Mouse (Mus musculus): Measurements from ENCODE around the gene Nt5c3.
"Not testable (repeated sequence)": the region's sequence is repeated elsewhere in the genome, so short reads cannot be mapped to it uniquely, and the experiment has no call there.

The Nt5c3 gene

GRCm38 (mm10) chr6:56904330-56904729 lies 19.4 kb downstream of the Nt5c3 start:
- DNase-seq, result no peak

- DNase-seq, result no peak
Observed at GRCm38 (mm10) chr6:56903831-56904230, 19.9 kb downstream of the Nt5c3 start.

DNA sequence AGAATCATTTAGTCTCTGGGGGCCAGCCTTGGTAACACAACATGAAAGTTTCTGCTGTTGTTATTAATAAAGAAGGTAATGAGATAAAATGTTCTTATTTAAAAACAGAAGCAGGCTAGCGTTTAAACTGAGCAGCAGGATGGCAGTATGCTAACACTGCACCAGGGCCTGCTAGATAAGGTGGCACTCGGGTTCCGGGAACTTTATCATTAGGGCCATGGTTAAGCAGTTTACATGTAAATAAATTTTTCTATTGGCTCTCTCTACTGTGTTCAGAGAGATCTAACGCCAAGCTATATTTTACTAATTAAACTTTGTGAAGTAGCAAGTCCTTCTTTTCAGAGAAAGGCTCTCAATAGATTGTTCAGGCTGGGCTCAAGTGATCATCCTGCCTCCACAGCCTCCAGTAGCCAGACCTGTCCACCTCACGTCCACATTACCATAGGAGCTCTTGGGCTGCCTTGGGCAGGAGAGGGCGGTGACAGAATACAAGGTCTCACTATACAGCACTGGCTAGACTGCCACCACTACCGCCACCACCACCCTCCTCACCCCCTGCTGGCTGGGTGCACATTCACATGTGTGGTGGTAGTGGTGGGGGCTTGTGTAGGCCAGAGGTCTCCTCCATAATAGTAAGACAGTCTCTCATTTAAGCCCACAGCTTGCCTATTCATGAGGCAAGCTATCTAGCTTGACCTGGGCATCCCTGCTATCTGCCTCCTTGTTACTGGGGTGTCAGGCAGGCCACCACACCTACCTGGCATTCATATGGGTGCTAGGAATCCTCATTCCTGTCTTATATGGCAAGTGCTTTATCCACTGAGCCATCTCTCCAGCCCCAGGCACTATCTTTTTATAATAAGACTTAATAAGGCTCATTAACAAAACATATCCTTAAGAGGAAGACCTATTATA lies 20.9 kb downstream of the Nt5c3 start:
- DNase-seq, result no peak

- peak; percentile 84 to 90 for DNase-seq
Observed at GRCm38 (mm10) chr6:56901824-56902386, 21.8 kb downstream of the Nt5c3 start.

DNA sequence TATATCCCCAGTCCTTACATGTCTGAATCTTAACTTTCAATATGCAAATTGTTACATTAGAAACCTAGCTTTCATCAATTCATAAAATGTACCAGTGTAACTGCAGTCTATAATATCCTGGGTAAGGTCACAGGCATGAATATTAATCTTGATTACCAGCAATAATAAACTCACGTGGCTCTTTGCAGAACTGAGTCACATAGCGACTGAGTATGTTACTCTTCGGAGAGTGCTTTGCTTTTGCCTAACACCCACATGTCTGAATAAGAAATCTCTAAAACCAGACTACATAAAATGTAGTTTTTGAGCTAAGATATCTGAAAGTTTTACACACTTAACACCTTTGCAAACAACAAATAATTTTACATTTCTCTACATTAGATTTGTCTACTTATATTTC lies 22.4 kb downstream of the Nt5c3 start:
- no peak for DNase-seq

DNA sequence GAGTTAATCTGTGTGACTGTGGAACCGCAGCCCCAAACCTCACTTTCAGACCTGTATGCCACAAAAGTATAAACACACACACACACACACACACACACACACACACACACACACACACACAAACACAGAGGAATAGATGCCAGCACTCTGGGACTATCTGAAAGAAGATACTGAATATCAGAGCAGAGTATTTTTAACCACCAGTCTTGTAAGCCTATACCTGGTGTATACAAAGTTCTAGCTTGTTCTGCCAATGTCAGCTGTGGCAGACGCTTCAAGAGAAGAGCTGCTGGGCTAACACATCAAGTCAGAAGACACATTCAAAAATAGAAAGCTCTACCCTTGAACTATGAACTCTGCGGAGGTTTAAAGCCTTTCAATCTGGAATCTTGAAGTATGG lies 24.1 kb downstream of the Nt5c3 start:
- no peak for DNase-seq

DNA sequence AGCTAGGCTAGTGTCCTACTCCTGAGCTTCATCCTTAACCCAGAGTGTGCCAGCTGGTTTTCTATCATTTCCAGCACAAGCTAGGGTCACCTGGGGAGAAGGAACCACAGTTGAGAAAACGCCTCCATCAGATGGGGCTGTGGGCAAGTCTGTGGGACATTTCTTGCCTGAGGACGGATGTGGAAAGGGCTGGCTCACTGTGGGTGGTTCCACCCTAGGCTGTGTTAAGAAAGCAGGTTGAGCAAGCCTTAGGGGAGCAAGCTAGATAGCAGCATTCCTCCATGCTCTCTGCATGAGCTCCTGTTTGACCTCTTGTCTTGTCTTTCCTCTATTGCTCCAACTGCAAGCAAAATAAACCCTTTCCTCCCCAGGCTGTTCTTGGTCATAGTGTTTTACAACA lies 33.0 kb downstream of the Nt5c3 start:
- DNase-seq, result no peak

GRCm38 (mm10) chr6:56888561-56888960 lies 35.2 kb downstream of the Nt5c3 start:
- DNase-seq, result no peak

DNA sequence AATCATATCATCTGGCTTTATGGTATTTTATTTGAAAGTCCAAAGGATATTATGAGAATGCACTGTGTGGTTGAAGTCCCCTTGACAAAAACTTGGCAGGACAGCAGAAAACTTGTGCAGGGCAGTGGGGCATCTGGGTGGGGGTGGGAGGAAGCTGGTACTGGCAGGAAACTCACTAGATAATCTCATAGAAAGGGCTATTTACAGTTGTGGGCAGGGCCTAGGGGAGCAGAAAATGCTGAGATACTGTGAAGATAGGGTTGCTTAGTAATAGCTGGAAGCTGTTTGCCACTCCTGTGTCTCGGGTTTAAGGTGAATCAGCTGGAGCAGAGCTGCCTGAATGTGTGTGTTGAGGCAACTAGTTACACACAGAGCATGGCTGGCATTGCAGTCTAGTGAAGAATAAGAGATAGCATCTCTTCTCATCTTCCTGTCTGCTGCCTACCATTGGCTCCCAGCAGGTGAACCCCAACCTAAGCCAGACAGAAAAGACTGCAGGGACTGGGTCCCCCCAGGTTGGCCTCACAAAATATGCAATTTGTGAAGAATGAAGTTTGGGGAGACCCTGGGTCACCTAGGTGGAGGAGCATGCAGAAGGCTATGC lies 44.3 kb downstream of the Nt5c3 start:
- no peak for DNase-seq

DNA sequence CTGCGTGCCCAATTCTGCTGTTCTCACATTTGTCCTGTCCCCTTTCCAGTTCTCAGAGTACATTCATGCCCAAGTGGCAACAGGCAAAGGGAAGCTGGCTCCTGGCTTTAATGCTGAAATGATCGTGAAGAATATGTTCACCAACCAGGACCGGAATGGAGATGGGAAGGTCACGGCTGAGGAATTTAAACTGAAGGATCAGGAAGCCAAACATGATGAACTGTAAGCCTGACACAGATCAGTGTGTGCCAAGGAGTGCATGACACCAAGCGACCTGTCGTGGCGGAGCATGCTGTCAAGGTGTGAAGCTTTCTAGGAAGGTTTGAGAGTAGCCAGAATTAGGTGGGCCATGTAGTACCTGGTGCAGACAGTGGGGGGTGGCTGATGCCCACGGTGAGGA lies 45.7 kb downstream of the Nt5c3 start:
- no peak for DNase-seq

DNA sequence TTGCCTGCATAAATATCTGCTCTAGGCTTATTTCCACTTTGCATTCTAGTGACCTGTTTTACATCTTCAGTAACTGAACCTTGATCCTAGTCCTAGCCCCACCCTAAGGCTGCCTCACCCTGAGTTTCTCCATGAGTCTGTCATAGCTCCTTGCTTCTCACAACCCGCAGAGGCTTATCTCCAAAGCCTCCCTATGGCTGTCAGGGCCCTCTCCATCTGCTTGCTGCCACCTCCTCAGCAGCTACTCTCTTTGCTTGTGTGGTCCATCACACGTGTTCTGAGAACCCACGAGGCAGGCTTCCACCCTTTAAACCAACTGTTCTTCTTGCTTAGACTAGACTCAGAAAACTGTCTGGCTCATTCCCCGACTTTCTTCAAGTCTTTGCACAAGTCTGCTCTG lies 46.9 kb downstream of the Nt5c3 start:
- no peak for DNase-seq

- DNase-seq, result no peak
Observed at GRCm38 (mm10) chr6:56870027-56870426, 53.7 kb downstream of the Nt5c3 start.

DNA sequence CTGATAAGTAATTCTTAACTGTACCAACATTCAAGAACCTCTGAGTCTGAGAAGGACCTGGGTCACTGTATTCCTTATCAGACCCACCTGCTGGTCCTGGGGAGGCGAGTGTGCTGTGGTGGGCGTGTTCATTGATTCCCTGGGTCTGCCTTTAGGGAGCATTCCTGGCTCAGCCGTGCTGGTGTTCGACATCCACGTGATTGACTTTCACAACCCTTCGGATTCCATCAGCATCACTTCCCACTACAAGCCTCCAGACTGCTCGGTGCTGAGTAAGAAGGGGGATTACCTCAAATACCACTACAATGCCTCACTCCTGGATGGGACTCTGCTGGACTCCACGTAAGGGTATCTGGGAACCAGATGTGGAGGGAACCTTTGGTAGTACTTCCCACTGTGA lies 55.2 kb downstream of the Nt5c3 start:
- no peak for DNase-seq

DNA sequence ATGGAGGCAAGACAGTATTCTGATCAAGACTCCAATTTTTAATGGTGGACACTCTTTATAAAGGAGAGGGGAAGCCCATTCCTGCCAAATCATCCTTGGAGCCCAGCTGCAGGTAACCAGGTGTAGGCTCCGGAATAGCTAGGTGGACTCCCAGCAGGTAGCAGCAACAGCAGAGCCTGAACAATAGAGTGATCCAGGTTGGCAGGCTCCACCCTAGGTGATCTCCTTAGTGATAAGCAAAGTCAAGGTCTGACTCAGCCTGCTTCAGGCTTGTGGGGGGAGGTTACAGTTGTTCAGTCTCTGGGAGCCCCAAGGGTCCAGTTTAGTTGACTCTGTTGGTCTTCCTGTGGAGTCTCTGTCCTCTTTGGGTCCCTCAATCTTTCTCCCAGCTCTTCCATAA lies 56.8 kb downstream of the Nt5c3 start:
- not testable (repeated sequence) for DNase-seq

DNA sequence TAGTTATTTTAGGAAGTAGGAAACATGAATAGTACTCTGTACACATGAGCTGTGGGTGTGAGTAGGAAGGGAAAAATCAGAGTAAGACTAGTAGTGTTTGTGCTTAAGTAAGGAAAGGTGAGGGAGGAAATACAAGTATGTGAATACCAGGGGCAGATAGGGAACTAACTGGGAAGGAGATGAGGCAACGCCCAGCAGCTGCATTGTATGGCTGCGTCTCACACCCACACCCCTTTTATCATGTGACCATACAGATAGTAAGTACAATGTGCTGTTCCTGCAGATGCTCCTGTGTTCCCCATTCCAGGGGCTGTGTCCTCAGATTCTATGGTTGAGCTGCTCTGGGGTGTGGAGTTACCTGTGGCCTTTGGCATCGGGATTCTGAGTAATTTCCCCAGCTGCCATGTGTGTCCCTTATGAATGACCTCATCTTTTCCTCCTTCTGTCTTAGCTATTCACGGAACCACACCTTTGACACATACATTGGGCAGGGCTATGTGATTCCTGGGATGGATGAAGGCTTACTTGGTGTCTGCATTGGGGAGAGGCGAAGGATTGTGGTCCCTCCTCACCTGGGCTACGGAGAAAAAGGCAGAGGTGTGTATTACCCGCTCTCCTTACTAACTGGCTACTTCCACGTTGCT lies 63.4 kb downstream of the Nt5c3 start:
- no peak for DNase-seq

DNA sequence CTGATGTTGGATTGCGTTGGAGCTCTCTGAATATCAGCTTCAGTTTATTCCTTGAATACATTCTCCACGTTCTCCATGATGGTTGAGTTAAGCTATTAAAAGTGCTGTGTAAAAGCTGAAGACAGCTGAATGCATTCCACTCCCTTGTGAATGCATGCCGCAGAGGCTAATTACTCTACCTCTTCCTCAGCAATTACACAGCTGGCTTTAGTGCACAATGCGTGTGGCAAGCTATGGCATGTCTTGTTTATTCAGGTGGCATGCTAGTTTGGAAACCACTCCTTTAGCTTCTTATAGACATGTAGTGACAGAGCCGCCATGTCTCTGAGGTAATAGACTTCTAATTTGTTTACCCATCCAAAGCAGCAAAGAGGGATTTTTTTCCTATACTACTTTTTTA lies 67.0 kb downstream of the Nt5c3 start:
- no peak for DNase-seq

DNA sequence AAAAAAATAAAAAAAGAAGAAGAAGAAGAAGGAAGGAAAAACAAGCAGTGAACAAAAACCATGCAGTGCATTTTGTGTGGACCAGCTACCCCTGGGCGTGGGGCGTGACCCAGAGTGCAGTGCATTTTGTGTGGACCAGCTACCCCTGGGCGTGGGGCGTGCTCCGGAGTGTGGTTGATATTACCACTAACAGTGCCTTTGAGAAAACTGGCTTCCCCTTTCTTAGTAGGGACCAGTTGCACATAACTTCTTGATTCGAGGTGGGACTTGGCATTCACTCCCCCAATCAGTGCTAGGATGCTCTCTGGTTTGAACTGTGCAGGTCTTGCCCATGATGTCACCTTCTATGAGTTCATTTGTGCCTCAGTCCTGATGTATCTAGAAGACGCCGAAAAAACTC lies 68.9 kb downstream of the Nt5c3 start:
- no peak for DNase-seq

DNA sequence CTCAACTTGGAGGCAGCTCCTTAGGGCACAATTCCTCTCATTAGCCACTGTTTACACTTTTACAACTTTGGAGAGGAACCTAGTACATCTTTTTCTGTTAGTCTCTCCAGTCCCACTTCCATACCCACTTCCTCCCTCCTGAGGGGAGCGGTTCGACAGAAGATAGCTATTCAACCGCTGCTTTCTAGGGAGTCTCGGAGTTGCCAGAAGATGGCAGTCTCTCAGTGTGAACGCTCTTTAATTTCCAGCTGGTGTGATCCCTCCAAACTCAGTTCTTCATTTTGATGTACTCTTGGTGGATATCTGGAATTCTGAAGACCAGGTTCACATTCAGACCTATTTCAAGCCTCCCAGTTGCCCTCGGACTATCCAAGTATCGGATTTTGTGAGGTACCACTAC lies 73.4 kb downstream of the Nt5c3 start:
- no peak for DNase-seq

GRCm38 (mm10) chr6:56848974-56849373 lies 74.8 kb downstream of the Nt5c3 start:
- no peak for DNase-seq

DNA sequence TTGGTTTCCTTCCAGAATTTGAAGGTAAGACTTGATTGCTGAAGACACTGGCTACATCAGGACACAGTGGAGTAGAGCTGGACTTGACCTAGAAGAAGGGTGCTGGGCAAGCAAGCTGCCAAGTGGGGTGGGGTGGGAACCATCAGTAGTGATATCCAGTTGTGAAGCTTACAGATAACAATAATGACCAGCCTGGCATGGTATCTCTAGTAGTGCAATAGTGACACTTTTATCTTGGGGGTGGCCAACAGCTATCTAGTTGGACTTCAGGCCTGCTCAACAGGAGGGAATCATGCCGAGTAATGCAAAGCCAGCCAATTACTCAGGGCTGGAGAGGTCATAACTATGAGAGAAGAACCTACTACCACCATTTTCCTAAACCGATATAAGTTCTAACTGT lies 79.4 kb downstream of the Nt5c3 start:
- no peak for DNase-seq

DNA sequence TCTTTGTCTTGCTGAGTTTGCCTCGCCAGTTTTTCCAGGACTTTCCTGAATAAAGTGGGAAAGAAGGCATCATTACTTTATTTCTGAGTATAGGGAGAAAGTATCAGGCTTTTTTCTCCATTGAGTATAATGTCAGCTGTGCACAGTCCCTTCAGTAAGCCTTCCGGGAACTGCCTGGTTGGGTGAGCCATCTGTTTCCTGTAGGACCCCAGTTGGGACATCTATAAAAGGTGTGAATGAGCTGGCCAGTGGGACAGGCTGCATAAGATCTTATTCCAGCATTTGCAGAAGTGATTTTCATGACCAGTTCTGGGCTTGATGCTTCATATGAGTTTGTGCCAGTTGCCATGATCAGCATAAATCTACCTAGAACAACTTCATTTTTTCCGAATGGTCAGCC lies 80.5 kb downstream of the Nt5c3 start:
- no peak for DNase-seq

- no peak for DNase-seq
Observed at GRCm38 (mm10) chr6:56837621-56838020, 86.1 kb downstream of the Nt5c3 start.

DNA sequence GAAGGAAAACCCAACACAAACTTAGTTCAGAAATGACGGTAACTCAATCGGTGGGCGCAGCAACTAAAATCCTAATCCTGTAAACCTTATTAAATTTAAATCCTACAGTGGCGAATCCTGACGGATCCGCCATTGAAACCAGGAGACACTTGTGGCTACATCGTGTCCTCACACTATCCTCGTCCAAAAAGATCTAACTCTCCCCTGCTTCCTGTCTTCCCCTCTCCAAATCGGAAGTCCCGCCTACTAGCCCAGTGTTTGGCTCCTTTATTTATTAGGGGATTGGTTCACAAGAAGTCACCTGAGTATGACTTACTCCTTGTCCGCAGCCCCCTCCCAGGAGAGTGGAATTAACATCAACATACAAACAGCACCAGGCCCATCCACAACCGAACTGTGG lies 86.6 kb downstream of the Nt5c3 start:
- no peak for DNase-seq

- DNase-seq, result no peak
Observed at GRCm38 (mm10) chr6:56835532-56835931, 88.2 kb downstream of the Nt5c3 start.

Data from lung, adult 18-20 months (tissue).